Mouse (Mus musculus) leukemia stem cell, adult 10-12 weeks (primary cell): ENCODE results near the gene Best1. TPM values are rescaled to one million over a fixed set of nuclear protein-coding genes. Genes with fewer than 3 reads are reported as not detected.

Source experiments
- polyA plus RNA-seq: library from polyadenylated mRNA; stranded (reverse); fragments of >175 nt; gene quantifications from 2 replicates; pipeline ENCODE4 v1.2.3, GENCODE M21; 2012; ENCODE audit warnings: low replicate concordance

Best1 gene
- not detected in 2 replicates for polyA plus RNA-seq

DNA sequence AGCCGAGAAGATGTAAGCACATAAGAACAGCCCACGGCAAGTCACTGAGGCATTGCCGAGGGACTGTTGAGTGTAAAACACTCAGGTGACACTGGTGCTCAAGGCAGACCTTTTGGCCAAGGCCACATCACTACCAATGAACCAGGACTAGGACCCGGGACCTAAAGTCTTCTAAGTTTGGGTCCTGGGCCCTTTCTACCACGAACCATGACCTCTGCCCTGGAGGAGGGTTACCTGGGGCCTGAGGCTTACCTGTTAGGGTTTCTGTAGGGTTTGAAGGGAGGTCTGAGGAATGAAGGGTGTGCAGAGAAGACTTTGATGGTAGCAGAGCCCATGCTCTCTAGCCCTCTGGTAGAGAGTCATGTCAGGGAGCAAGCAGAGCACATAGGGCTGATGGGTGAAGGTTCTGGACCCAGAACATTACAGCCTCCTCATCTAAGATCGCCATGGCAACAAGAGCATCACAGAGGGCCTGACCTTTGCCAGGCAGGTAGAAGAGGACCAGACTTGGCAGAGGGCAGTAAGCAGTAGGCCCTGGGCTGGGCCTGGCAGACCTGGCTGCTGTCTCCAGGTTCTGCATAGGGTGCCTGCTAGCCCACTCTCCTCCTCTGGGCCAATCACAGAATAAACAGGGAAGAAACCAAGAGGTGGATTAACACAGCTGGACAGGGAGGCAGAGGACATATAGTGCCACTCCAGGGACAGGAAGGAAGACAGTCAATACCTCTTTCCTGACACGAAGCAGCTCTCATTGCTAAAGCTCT, at the start of gene Best1, which contains the start of gene Rab3il1:
TSS of gene Best1 (minus strand) at position 428 of the 764 bp plus-strand sequence.
TSS of gene Rab3il1 (plus strand) at position 464 of the 764 bp plus-strand sequence.

GRCm38 (mm10) chr19:10041388-10042148, 40.1 kb upstream of the Best1 start, which contains the start of gene Fads3:
Gene Fads3, plus strand, starts transcription at chr19:10041569.

GRCm38 (mm10) chr19:9980258-9980657, 21.2 kb downstream of the Best1 start, which contains the start of gene Fth1:
Gene Fth1, plus strand, starts transcription at chr19:9980598.

Other genes with a start within 250 kb of the Best1 start
- gene Scgb2a2, start 154.1 kb downstream of the Best1 start, polyA plus RNA-seq = not detected in 2 replicates
- 79.3 and 143 TPM in 2 replicates for gene Incenp, start 102.1 kb downstream of the Best1 start, polyA plus RNA-seq
- gene Fth1, start 21.0 kb downstream of the Best1 start, polyA plus RNA-seq = 22,439 and 22,473 TPM in 2 replicates
- 87.5 and 239 TPM in 2 replicates for gene Rab3il1, start within 50 bp of the Best1 start, polyA plus RNA-seq
- gene Fads3, start 39.9 kb upstream of the Best1 start, polyA plus RNA-seq = 221 and 272 TPM in 2 replicates
- gene Fads2, start 100.1 kb upstream of the Best1 start, polyA plus RNA-seq = 36.5 and 67.5 TPM in 2 replicates
- 81.8 and 109 TPM in 2 replicates for gene Fads1, start 181.3 kb upstream of the Best1 start, polyA plus RNA-seq
- 8.3 and 10.4 TPM in 2 replicates for gene Tmem258, start 202.4 kb upstream of the Best1 start, polyA plus RNA-seq
- 34.7 and 79.8 TPM in 2 replicates for gene Fen1, start 202.5 kb upstream of the Best1 start, polyA plus RNA-seq
- gene Myrf, start 239.1 kb upstream of the Best1 start, polyA plus RNA-seq = 0.20 and 0.39 TPM in 2 replicates